Mouse (Mus musculus) midbrain, embryonic 16.5 days (tissue): ENCODE results near the gene Sema4c. TPM values are rescaled to one million over a fixed set of nuclear protein-coding genes. Genes with fewer than 3 reads are reported as not detected.

Experiments
- ATAC-seq: fragments of 200-750 bp; cut with Nextera tagmentation; 2 replicates; pipeline ENCODE4 v1.8.0; 2017; ENCODE audit warnings: moderate TSS enrichment
- H3K27ac ChIP-seq: fragments of 300-500 bp; sonication (generic); 2 replicates; pipeline ENCODE4 v1.5.1; 2014; ENCODE audit warnings: mild to moderate bottlenecking, low read length, mixed read lengths
- H3K27me3 ChIP-seq: fragments of 300-500 bp; sonication (generic); 2 replicates; pipeline ENCODE4 v1.6.1; 2014; ENCODE audit warnings: low read depth, low read length, mixed read lengths; ENCODE audit not compliant: control insufficient read depth, insufficient read depth
- H3K36me3 ChIP-seq: fragments of 300-500 bp; sonication (generic); 2 replicates; pipeline ENCODE4 v1.6.1; 2014; ENCODE audit warnings: mild to moderate bottlenecking, low read length, moderate library complexity, mixed read lengths; ENCODE audit not compliant: control insufficient read depth, insufficient read depth
- H3K4me1 ChIP-seq: fragments of 300-500 bp; sonication (generic); 2 replicates; pipeline ENCODE4 v1.6.1; 2014; ENCODE audit warnings: mild to moderate bottlenecking, low read length, mixed read lengths; ENCODE audit not compliant: control insufficient read depth, insufficient read depth
- H3K4me2 ChIP-seq: fragments of 300-500 bp; sonication (generic); 2 replicates; pipeline ENCODE4 v1.6.1; 2014; ENCODE audit warnings: mild to moderate bottlenecking, low read length, mixed read lengths
- H3K4me3 ChIP-seq: fragments of 300-500 bp; sonication (generic); 2 replicates; pipeline ENCODE4 v1.5.1; 2014; ENCODE audit warnings: low read depth, mild to moderate bottlenecking, low read length, moderate library complexity, mixed read lengths
- H3K9ac ChIP-seq: fragments of 300-500 bp; sonication (generic); 2 replicates; pipeline ENCODE4 v1.6.1; 2014; ENCODE audit warnings: low read depth, low read length, mixed read lengths
- H3K9me3 ChIP-seq: fragments of 300-500 bp; sonication (generic); replicated peaks from 2 replicates; pipeline ENCODE4 v1.6.1; 2014; ENCODE audit warnings: mild to moderate bottlenecking, low read length, mixed read lengths; ENCODE audit not compliant: control insufficient read depth, poor library complexity, severe bottlenecking
- WGBS: fragments of 180-500 bp; shearing (Covaris S2); extraction: QIAGEN DNeasy Blood & Tissue Kit; methylation state at CpG from one replicate; pipeline ENCODE4 v1.1.7; 2014; 5-methylcytosine and 5-hydroxymethylcytosine counted together
- polyA plus RNA-seq: library from polyadenylated mRNA; unstranded; fragments of >200 nt; fragmentation: Nextera tagmentation; extraction: Ambion mirVana; gene quantifications from 2 replicates; pipeline ENCODE4 v1.2.1, GENCODE M21; 2015

Gene Sema4c
- polyA plus RNA-seq, 1 experiment from 2014 or later: 24.4 TPM

GRCm38 (mm10) chr1:36572140-36572700 is 14.1 kb upstream of the Sema4c start:
- no peak overlapping the region for H3K4me2 ChIP-seq
- H3K27ac ChIP-seq: no peak overlapping the region
- 63% methylated on average over 2 of the region's 2 CpGs for WGBS
- no peaks in the 10 kb centered on the region for H3K27me3 ChIP-seq
- H3K9ac ChIP-seq: no peak overlapping the region
- H3K4me1 ChIP-seq: no peaks in the 10 kb centered on the region
- no peak overlapping the region for H3K4me3 ChIP-seq
- ATAC-seq: no peak
- H3K9me3 ChIP-seq: no peaks in the 10 kb centered on the region
- no peaks in the 10 kb centered on the region for H3K36me3 ChIP-seq

GRCm38 (mm10) chr1:36571627-36572026 is 13.5 kb upstream of the Sema4c start:
- H3K36me3 ChIP-seq: no peaks in the 10 kb centered on the region
- no peaks in the 10 kb centered on the region for H3K27me3 ChIP-seq
- no peaks in the 10 kb centered on the region for H3K4me1 ChIP-seq
- no peak overlapping the region for H3K4me3 ChIP-seq
- WGBS: 62% methylated on average over 6 of the region's 6 CpGs
- no peak overlapping the region for H3K9ac ChIP-seq
- H3K4me2 ChIP-seq: no peak overlapping the region
- H3K9me3 ChIP-seq: no peaks in the 10 kb centered on the region
- ATAC-seq: no peak
- H3K27ac ChIP-seq: no peak overlapping the region

- ATAC-seq: no peak
- Histone ChIP-seq H3K27ac (no peak overlapping the region), H3K4me2 (no peak overlapping the region), H3K9me3 (no peaks in the 10 kb centered on the region), H3K4me3 (no peak overlapping the region), H3K36me3 (no peaks in the 10 kb centered on the region), H3K4me1 (0 out of 2 replicates have a peak, but pooled peaks cover 2% of the 10 kb centered on the region), H3K9ac (no peak overlapping the region), H3K27me3 (no peaks in the 10 kb centered on the region)
- 88% methylated on average over 5 of the region's 5 CpGs for WGBS
Measured at GRCm38 (mm10) chr1:36570320-36570719, 12.2 kb upstream of the Sema4c start.

GRCm38 (mm10) chr1:36569694-36570276 is 11.6 kb upstream of the Sema4c start:
- ATAC-seq: no peak
- no peak overlapping the region for H3K9ac ChIP-seq
- 45% methylated on average over 7 of the region's 7 CpGs for WGBS

GRCm38 (mm10) chr1:36568776-36569175 is 10.6 kb upstream of the Sema4c start:
- no peak for ATAC-seq
- Histone ChIP-seq H3K4me3 (no peak overlapping the region), H3K4me1 (0 out of 2 replicates have a peak, but pooled peaks cover 2% of the 10 kb centered on the region), H3K4me2 (no peak overlapping the region), H3K27me3 (no peaks in the 10 kb centered on the region), H3K9me3 (no peaks in the 10 kb centered on the region), H3K27ac (no peak overlapping the region), H3K9ac (no peak overlapping the region), H3K36me3 (no peaks in the 10 kb centered on the region)
- WGBS: 78% methylated on average over 4 of the region's 4 CpGs

More at GRCm38 (mm10) chr1:36569694-36570276, 11.6 kb upstream of the Sema4c start:
- H3K4me1 ChIP-seq: 0 out of 2 replicates have a peak, but pooled peaks cover 2% of the 10 kb centered on the region
- no peak overlapping the region for H3K4me3 ChIP-seq
- no peaks in the 10 kb centered on the region for H3K27me3 ChIP-seq
- H3K9me3 ChIP-seq: no peaks in the 10 kb centered on the region
- no peak overlapping the region for H3K27ac ChIP-seq
- no peaks in the 10 kb centered on the region for H3K36me3 ChIP-seq
- H3K4me2 ChIP-seq: no peak overlapping the region

GRCm38 (mm10) chr1:36567818-36568603 is 9.9 kb upstream of the Sema4c start:
- Histone ChIP-seq H3K4me3 (no peak overlapping the region), H3K4me1 (0 out of 2 replicates have a peak, but pooled peaks cover 2% of the 10 kb centered on the region), H3K27ac (no peak overlapping the region), H3K9ac (no peak overlapping the region), H3K27me3 (no peaks in the 10 kb centered on the region), H3K4me2 (no peak overlapping the region), H3K9me3 (no peaks in the 10 kb centered on the region), H3K36me3 (no peaks in the 10 kb centered on the region)
- ATAC-seq: no peak
- WGBS: 40% methylated on average over 21 of the region's 21 CpGs

GRCm38 (mm10) chr1:36566425-36566824 is 8.3 kb upstream of the Sema4c start:
- 9% methylated on average over 2 of the region's 2 CpGs for WGBS
- H3K9me3 ChIP-seq: no peaks in the 10 kb centered on the region
- no peak overlapping the region for H3K9ac ChIP-seq
- H3K36me3 ChIP-seq: no peaks in the 10 kb centered on the region
- H3K4me3 ChIP-seq: no peak overlapping the region
- H3K27me3 ChIP-seq: no peaks in the 10 kb centered on the region
- H3K4me2 ChIP-seq: no peak overlapping the region
- 0 out of 2 replicates have a peak, but pooled peaks cover 2% of the 10 kb centered on the region for H3K4me1 ChIP-seq
- ATAC-seq: no peak
- no peak overlapping the region for H3K27ac ChIP-seq

- Histone ChIP-seq H3K4me1 (peaks cover 2% of the 10 kb centered on the region; the same call in 1 of the 2 replicates), H3K27ac (no peak overlapping the region), H3K27me3 (no peaks in the 10 kb centered on the region), H3K4me3 (no peak overlapping the region), H3K9ac (no peak overlapping the region), H3K9me3 (no peaks in the 10 kb centered on the region), H3K4me2 (no peak overlapping the region), H3K36me3 (no peaks in the 10 kb centered on the region)
- WGBS: 72% methylated on average over 6 of the region's 6 CpGs
- no peak for ATAC-seq
Measured at GRCm38 (mm10) chr1:36564101-36564500, 6.0 kb upstream of the Sema4c start.

GRCm38 (mm10) chr1:36563632-36564031 is 5.5 kb upstream of the Sema4c start:
- 73% methylated on average over 4 of the region's 4 CpGs for WGBS
- Histone ChIP-seq H3K27ac (no peak overlapping the region), H3K4me1 (peaks cover 7% of the 10 kb centered on the region), H3K9me3 (no peaks in the 10 kb centered on the region), H3K36me3 (no peaks in the 10 kb centered on the region), H3K9ac (no peak overlapping the region), H3K27me3 (no peaks in the 10 kb centered on the region), H3K4me2 (no peak overlapping the region), H3K4me3 (no peak overlapping the region)
- ATAC-seq: no peak
